Mouse (Mus musculus): ENCODE measurements around the gene Olfr170.
"Not testable (repeated sequence)": the region's sequence is repeated elsewhere in the genome, so short reads cannot be mapped to it uniquely, and the experiment has no call there.

Olfr170 gene

DNA sequence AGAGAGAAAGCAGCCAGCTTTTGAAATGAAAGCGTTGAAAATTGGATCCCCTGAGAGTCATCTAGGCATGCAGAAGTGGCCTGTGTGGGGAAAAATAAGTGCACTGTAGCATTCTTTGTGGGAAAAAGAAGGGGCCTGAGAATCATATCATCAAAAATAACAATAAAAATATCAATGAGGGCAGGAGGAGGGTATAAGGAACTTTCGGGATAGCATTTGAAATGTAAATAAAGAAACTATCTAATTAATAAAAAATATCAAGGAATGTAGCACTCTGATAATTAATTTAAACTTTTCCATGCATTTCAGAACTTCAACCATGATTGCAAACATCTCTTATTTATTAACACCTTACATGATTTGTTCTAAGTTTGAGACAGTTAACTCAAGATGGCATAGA lies at the start of gene Olfr170:
Gene Olfr170, minus strand, starts transcription at position 101 of the 400 bp plus-strand sequence.
- DNase-seq = not testable (repeated sequence)

DNA sequence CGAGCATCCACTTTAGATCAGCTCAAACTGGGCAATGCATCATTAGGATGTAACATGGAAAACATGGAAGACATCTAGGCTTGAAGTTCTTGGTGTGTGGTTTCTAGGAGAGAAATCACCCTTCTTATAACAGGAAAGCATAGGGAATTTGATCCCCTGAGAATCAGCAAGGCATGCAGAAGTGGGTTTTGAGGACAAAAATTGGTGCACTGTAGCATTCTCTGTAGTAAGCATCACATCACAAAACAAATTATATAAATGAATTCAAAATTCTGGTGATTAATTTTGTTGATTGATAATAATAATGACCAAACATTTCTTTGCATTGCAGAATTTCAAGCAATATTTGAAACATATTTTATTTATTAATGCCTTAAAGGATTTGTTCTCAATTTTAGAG lies 18.1 kb upstream of the Olfr170 start, which contains the start of gene Olfr171:
Gene Olfr171, minus strand, starts transcription at position 101 of the 400 bp plus-strand sequence.
- no peak for DNase-seq

DNA sequence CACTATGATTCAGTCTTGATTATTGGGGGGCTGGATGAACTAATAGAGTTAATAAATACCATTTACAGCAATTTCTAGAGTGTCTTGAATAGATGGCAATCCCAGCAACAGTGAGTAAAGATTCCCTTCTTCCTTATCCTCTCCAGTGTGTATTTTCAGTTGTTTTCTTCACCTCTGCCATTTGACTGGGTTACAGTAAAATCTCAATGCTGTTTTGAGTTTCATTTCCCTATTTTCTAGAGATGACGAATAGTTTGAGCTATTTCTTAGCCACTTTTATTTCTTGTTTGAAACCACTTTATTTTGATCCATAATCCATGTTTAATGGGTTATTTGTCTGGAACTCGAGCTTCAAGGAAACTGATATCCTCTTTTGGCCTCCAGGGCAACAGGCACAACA lies 8.5 kb downstream of the Olfr170 start:
- DNase-seq = no peak

DNA sequence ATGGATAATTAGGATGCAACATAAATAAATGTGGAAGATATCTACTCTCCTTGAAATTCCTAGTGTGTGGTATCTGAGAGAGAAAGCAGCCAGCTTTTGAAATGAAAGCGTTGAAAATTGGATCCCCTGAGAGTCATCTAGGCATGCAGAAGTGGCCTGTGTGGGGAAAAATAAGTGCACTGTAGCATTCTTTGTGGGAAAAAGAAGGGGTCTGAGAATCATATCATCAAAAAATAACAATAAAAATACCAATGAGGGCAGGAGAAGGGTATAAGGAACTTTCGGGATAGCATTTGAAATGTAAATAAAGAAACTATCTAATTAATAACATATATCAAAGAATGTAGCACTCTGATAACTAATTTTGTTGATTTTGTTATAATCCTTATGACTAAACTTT lies 40.0 kb downstream of the Olfr170 start, which contains the start of gene Olfr169:
Gene Olfr169, minus strand, starts transcription at position 101 of the 400 bp plus-strand sequence.
- DNase-seq = not testable (repeated sequence)

All from B cell, adult 2 months (primary cell).